Mouse (Mus musculus): ENCODE results near the gene Vmn2r116.
"Not testable (repeated sequence)": the region's sequence is repeated elsewhere in the genome, so short reads cannot be mapped to it uniquely, and the experiment has no call there.

The Vmn2r116 gene

DNA sequence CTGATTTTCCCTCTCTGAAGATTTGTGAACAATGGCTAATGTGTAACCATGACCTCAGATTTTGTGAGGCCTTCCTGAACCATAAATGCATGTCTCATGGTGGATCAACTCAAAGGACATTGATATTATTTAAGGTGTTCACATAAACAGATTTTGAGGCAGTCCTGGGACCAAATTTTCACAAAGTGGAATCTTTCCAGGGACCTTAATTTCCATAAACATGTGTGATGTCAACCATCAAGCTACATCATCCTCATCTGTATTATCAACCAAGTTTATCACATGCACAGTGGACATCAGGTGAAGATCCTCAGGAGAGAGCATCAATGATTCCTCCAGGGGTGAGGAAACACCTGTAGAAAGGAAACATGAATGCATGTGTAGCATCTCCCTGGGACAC lies at the start of gene Vmn2r116:
Vmn2r116 (plus strand) TSS at position 301 of the 400 bp plus-strand sequence.
- not testable (repeated sequence) for DNase-seq

DNA sequence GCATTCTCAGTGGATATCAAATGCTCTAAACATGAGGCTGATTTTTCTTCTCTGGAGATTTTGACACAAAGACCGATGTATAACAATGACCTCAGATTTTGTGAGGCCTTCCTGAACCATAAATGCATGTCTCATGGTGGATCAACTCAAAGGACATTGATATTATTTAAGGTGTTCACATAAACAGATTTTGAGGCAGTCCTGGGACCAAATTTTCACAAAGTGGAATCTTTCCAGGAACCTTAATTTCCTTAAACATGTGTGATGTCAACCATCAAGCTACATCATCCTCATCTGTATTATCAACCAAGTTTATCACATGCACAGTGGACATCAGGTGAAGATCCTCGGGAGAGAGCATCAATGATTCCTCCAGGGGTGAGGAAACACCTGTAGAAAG lies 41.0 kb upstream of the Vmn2r116 start, which contains the start of gene Vmn2r115:
Vmn2r115 (plus strand) TSS at position 301 of the 400 bp plus-strand sequence.
- not testable (repeated sequence) for DNase-seq

DNA sequence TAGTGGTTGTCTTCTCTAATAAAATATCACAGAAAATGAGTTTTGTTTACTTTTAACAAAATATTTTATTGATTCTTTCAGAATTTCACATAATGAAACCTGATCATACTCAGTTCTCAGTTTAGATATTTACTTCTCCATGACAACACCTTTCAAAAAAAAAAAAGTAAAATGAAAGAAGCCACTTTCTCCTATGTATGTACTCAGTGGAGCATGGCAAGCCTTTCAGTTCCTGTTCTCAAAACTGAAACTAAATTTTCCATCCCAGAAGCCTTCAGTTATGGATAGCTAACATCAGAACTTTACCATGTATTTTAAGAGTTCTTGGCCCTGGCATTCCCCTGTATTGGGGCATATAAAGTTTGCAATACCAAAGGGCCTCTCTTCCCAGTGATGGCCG lies 32.8 kb upstream of the Vmn2r116 start:
- no peak for DNase-seq

DNA sequence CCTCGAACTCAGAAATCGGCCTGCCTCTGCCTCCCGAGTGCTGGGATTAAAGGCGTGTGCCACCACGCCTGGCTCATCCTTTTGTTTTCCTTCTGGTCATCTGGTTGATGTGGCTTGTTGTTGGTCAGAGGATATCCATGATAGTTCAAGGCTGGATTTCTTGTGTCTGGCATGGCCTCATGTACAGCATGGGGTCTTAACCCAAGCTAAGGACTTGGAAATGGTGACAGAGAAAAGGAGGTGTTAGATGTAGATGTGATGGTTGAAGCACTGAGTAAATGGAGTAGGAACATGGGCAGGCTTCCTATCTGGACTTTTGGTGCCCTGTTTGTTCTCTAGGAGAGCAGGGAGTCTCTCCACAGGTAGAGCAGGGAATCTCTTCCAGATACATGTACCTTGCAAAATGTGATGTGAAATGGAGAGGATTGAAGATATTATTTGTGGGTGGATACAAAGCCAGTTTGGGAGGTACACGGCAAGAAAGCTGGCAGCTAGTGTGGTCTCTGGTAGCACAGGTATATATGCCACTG lies 48.8 kb downstream of the Vmn2r116 start:
- DNase-seq: no peak
